Mouse (Mus musculus) hindbrain, embryonic 14.5 days (tissue): ENCODE data around the gene Gmcl1. TPM values are rescaled to one million over a fixed set of nuclear protein-coding genes. Genes with fewer than 3 reads are reported as not detected.

Experiments
- ATAC-seq: fragments of 200-750 bp; cut with Nextera tagmentation; 2 replicates; pipeline ENCODE4 v1.8.0; 2017; ENCODE audit warnings: moderate number of reproducible peaks, mild to moderate bottlenecking, moderate TSS enrichment, moderate library complexity; ENCODE audit not compliant: low FRiP score
- DNase-seq: peaks from one replicate; pipeline ENCODE4 v3.0.0-alpha.2; 2015; ENCODE audit warnings: low spot score
- H3K27ac ChIP-seq: fragments of 300-500 bp; sonication (generic); 2 replicates; pipeline ENCODE4 v1.5.1; 2014; ENCODE audit warnings: mild to moderate bottlenecking, moderate library complexity
- H3K27me3 ChIP-seq: fragments of 300-500 bp; sonication (generic); 2 replicates; pipeline ENCODE4 v1.6.1; 2014; ENCODE audit warnings: mild to moderate bottlenecking, low read length, mixed read lengths; ENCODE audit not compliant: control insufficient read depth, insufficient read depth
- H3K36me3 ChIP-seq: fragments of 300-500 bp; sonication (generic); replicated peaks from 2 replicates; pipeline ENCODE4 v1.6.1; 2014; ENCODE audit not compliant: control insufficient read depth, insufficient read depth
- H3K4me1 ChIP-seq: fragments of 300-500 bp; sonication (generic); replicated peaks from 2 replicates; pipeline ENCODE4 v1.6.1; 2014; ENCODE audit warnings: antibody characterized with exemption, low read length, mixed read lengths; ENCODE audit not compliant: control insufficient read depth, insufficient read depth
- H3K4me2 ChIP-seq: fragments of 300-500 bp; sonication (generic); replicated peaks from 2 replicates; pipeline ENCODE4 v1.6.1; 2014; ENCODE audit warnings: mild to moderate bottlenecking, moderate library complexity
- H3K4me3 ChIP-seq: fragments of 300-500 bp; sonication (generic); replicated peaks from 2 replicates; pipeline ENCODE4 v1.5.1; 2014; ENCODE audit warnings: mild to moderate bottlenecking, low read length
- H3K9ac ChIP-seq: fragments of 300-500 bp; sonication (generic); 2 replicates; pipeline ENCODE4 v1.6.1; 2014
- H3K9me3 ChIP-seq: fragments of 300-500 bp; sonication (generic); 2 replicates; pipeline ENCODE4 v1.6.1; 2016; ENCODE audit warnings: low read length; ENCODE audit not compliant: control insufficient read depth
- WGBS: fragments of 180-500 bp; shearing (Covaris S2); extraction: QIAGEN DNeasy Blood & Tissue Kit; methylation state at CpG from one replicate; pipeline ENCODE4 v1.1.7; 2014; 5-methylcytosine and 5-hydroxymethylcytosine counted together
- polyA plus RNA-seq: library from polyadenylated mRNA; unstranded; fragments of >200 nt; fragmentation: Nextera tagmentation; extraction: Ambion mirVana; gene quantifications from 2 replicates; pipeline ENCODE4 v1.2.1, GENCODE M21; 2014

Gmcl1 gene
- polyA plus RNA-seq, 1 experiment from 2014 or later = 40.8 TPM

DNA sequence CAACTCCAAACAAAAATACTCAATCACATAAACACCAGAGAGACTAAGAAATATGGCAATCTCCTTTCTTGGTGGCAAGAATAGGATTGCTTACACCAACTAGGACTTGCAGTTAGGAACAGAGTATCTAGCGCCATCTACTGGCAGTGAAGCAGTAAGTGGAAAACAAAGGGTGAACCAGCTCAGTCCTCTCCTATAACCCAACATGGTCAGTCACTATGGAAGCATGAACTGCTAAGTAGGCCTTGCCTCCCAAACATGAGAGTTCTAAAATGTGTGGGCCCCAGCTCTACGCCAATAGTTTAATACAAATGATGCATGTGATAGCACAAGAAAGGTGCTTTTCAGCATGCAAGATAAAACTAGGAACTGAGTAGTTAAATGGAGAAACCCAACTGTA is 62.3 kb downstream of the Gmcl1 start:
- Histone ChIP-seq H3K36me3 (peaks cover 42% of the 10 kb centered on the region), H3K27ac (no peak overlapping the region), H3K4me1 (peaks cover 23% of the 10 kb centered on the region), H3K9ac (no peak overlapping the region), H3K4me2 (no peak overlapping the region), H3K9me3 (no peaks in the 10 kb centered on the region), H3K4me3 (no peak overlapping the region), H3K27me3 (no peaks in the 10 kb centered on the region)
- peak; percentile 91 for DNase-seq
- WGBS = 10% methylated on average over 2 of the region's 2 CpGs
- ATAC-seq = no peak

DNA sequence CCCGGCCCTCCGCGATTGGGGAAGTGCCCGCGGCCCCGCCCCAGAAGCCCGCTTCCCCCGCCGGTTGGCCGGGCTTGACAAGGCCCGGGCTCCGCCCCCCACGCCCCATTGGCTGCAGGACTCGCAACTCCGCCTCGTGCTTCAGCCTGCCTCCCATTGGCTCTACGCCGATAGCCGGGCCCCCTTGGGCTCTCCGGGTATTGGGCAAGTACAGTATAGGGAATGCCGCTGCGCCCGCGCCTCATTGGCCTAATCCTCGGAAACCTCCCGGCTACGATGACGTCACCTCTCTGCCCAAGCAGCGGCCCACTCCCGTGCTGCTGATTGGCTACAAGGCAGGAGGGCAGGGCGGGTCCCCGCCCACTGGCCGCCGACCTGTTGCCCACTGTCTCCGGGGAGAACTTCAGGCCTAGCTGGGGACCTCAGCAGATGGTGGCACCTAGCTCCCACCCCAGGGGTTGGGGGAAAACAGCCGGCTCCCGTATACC is 63.9 kb downstream of the Gmcl1 start:
- peak overlapping the region; percentile 60 for H3K27ac ChIP-seq
- under 1% methylated on average over 32 of the region's 37 CpGs for WGBS
- H3K36me3 ChIP-seq = peaks cover 36% of the 10 kb centered on the region
- peak overlapping the region; percentile 50 for H3K9ac ChIP-seq
- H3K4me3 ChIP-seq = peak overlapping the region; percentile 97
- ATAC-seq = peak; percentile 100
- peaks cover 23% of the 10 kb centered on the region for H3K4me1 ChIP-seq
- no peaks in the 10 kb centered on the region for H3K9me3 ChIP-seq
- no peaks in the 10 kb centered on the region for H3K27me3 ChIP-seq
- peak; percentile 99 for DNase-seq
- H3K4me2 ChIP-seq = peak overlapping the region; percentile 82

DNA sequence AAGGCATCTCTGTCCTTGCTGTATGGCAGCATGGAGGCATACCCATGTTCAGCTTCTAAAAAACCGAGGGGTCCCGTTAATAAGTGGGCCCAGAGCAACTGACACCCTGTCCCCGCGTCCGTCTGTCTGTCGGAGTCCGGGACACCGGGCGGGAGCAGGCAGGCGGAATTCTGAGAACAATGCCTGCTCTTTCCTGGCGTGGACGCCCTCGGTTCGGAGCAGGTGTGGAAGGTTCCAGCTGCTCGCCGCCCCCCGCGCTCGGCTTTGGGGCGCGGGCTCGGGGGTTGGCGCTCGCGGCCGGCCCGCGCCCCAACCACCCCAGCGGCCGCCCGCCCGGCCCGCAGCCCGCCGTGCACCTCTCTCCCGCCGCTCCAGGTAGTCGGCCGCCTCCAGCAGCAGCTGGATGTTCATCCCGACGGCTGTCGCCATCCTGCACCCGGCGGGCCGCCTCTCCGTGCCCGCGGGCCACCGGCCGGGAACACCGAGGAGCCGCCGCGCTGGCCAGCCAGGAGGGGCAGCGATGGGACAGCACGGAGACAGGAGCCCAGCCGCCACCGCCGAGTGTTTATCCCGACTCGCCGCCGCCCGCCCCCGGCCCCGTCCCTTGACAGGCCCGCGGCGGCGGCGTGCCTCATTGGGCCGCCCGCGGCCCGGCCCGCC is 64.5 kb downstream of the Gmcl1 start, which contains the start of gene Mxd1:
TSS of gene Mxd1 (minus strand) at position 582 of the 660 bp plus-strand sequence.
- ATAC-seq (no peak), DNase-seq (no peak)
- Histone ChIP-seq H3K27me3 (no peaks in the 10 kb centered on the region), H3K4me1 (peaks cover 23% of the 10 kb centered on the region), H3K9ac (peak within 1 kb of the TSS; percentile 80), H3K27ac (peak within 1 kb of the TSS; percentile 73), H3K4me3 (peak within 1 kb of the TSS; percentile 97), H3K4me2 (peak within 1 kb of the TSS; percentile 82), H3K9me3 (no peaks in the 10 kb centered on the region), H3K36me3 (peaks cover 36% of the 10 kb centered on the region)
- WGBS = under 1% methylated on average over 51 of the region's 76 CpGs

DNA sequence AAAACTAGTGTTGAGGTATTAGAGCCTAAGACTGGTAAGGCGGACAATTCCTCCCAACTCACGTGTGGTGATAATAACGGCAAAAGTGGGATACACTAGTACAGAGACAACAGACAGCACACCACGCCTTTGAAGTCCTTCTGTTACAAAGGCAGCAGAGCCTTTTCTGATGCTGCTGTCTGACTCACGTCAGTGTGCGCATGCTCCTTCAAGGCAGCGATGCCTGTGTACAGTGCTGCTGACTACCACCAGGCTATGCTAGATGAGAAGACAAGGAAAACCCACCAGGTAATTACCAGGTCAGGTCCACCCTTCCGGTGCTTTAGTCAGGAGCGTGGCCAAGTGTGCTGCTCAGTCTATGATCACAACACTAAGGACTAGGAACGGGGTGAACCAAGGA is 66.1 kb downstream of the Gmcl1 start:
- H3K9me3 ChIP-seq = no peaks in the 10 kb centered on the region
- H3K4me3 ChIP-seq = peak overlapping the region; percentile 97; the same call in 1 of the 2 replicates
- WGBS = 94% methylated on average over 10 of the region's 10 CpGs
- H3K4me1 ChIP-seq = peaks cover 23% of the 10 kb centered on the region
- peaks cover 35% of the 10 kb centered on the region for H3K36me3 ChIP-seq
- ATAC-seq = no peak
- H3K27me3 ChIP-seq = no peaks in the 10 kb centered on the region
- H3K9ac ChIP-seq = peak overlapping the region; percentile 80; the same call in 1 of the 2 replicates
- no peak for DNase-seq
- H3K27ac ChIP-seq = no peak overlapping the region
- peak overlapping the region; percentile 65 for H3K4me2 ChIP-seq

DNA sequence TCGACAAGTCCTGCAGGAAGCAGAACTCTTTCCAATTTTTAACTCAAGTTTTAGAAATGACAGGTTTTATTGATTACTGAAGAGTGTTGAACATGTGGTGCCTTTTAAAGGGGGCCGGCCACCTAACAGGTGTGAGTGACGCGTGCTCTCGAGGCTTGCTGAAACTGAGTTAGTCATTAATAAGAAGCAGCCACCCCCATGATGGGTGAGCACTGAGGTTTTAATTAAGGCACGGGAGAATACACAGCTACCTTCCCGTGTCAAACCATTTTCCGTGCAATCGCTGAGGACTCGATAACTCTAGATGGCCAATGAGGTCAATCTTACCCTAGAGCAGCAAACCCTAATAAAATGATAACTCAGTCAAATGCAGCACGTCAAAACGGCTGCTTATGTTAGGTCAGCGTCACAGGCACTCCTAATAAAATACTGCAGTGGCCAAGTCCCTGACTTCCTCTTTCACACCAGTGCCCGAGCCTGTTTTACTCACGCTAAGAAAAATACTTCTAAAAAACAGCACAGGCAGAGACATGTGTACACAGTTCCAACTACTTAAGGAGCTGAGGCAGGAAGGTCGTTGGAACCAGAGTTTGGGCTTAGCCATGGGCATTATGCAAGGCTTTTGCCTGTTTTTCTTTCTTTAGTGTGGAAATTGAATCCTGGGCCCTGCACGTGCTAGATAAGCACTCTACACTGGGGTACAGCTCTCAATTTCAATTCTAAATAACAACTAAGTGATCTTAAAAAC is 67.4 kb downstream of the Gmcl1 start:
- H3K9me3 ChIP-seq = no peaks in the 10 kb centered on the region
- H3K4me3 ChIP-seq = no peak overlapping the region
- 88% methylated on average over 17 of the region's 17 CpGs for WGBS
- DNase-seq = no peak
- H3K4me1 ChIP-seq = peaks cover 23% of the 10 kb centered on the region
- no peak for ATAC-seq
- H3K36me3 ChIP-seq = peaks cover 43% of the 10 kb centered on the region
- H3K27ac ChIP-seq = no peak overlapping the region
- no peak overlapping the region for H3K9ac ChIP-seq
- no peaks in the 10 kb centered on the region for H3K27me3 ChIP-seq
- no peak overlapping the region for H3K4me2 ChIP-seq

DNA sequence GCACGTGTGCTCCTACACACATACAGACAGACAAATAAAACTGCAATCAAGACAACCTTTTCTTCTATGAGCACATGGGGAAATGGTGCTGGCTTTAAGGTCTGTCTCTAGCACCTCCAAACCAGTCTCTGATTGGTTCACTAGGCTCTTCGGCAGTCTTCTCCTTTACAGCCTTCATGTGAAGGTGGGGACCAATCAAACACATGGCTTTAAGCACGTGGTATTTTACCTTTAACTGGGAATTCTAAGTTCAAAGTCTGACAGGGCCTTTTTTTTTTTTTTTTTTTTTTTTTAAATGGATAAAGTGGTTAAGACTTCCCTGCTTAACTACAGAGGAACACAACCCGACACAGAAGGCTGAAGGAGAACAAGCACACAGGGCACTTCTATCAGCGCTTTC is 68.1 kb downstream of the Gmcl1 start:
- Histone ChIP-seq H3K9me3 (no peaks in the 10 kb centered on the region), H3K9ac (no peak overlapping the region), H3K4me2 (no peak overlapping the region), H3K27me3 (no peaks in the 10 kb centered on the region), H3K4me1 (peaks cover 23% of the 10 kb centered on the region), H3K36me3 (peaks cover 49% of the 10 kb centered on the region), H3K27ac (no peak overlapping the region), H3K4me3 (no peak overlapping the region)
- DNase-seq (no peak), ATAC-seq (no peak)
- 86% methylated on average over 5 of the region's 5 CpGs for WGBS

DNA sequence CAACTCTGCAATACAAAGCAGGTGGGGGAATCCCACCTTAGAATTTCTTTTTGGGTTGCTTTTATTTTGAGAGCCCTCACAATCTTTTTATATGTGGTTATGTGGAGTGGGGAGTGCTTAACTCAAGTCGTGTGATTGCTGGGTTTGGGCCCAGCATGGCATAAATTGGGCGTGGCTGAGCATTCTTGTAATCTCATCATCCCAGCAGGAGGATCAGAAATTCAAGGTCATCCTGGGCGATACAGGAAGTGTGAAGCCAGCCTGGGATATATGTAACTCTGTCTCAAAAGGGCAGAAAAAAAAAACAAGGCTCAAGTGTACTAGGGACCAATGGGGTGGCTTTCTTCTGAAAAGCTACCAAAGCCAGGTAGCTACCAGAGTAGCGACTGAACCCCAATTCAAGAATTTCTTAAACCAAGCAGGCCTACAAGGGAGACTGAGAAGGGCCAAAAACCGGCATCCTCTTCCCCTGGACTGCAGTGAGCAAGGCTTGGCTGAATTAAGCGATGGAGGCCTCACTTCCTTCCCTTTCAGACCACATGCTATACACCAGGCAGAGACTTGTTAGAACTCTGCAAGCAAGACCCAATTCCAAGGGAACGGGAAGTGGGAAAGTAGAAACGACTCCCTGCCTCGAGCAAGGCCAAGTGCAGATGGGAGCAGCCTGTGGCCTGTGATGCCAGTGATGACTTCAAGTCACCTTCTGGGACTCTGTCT is 72.9 kb downstream of the Gmcl1 start:
- no peaks in the 10 kb centered on the region for H3K9me3 ChIP-seq
- WGBS = 79% methylated on average over 9 of the region's 9 CpGs
- no peak overlapping the region for H3K9ac ChIP-seq
- no peaks in the 10 kb centered on the region for H3K4me1 ChIP-seq
- no peak overlapping the region for H3K4me3 ChIP-seq
- no peak overlapping the region for H3K27ac ChIP-seq
- no peak for ATAC-seq
- no peaks in the 10 kb centered on the region for H3K27me3 ChIP-seq
- peaks cover 83% of the 10 kb centered on the region for H3K36me3 ChIP-seq
- no peak for DNase-seq
- H3K4me2 ChIP-seq = no peak overlapping the region

DNA sequence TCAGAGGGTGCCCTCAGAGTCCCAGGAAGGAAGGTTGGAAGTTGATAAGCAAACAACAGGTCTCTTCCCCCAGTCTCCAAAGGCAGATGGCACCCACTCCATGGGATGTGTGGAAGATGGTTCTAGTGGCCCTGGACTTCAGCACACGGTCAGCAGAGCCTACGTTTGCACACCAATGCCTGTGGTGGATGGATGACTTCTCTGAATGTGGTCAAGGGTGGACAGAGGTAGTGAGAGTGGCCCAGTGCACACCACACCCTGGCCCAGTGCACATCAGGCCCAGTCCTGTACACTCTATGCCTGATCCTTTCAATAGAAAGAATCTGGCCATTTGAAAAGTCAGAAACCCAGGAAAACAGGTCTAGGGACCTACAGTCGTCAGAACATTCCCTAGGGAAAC is 74.7 kb downstream of the Gmcl1 start:
- H3K4me3 ChIP-seq = no peak overlapping the region
- WGBS = 91% methylated on average over 3 of the region's 3 CpGs
- no peak overlapping the region for H3K4me2 ChIP-seq
- DNase-seq = no peak
- no peaks in the 10 kb centered on the region for H3K27me3 ChIP-seq
- peaks cover 73% of the 10 kb centered on the region for H3K36me3 ChIP-seq
- H3K4me1 ChIP-seq = no peaks in the 10 kb centered on the region
- no peak for ATAC-seq
- H3K27ac ChIP-seq = no peak overlapping the region
- no peak overlapping the region for H3K9ac ChIP-seq
- H3K9me3 ChIP-seq = no peaks in the 10 kb centered on the region

DNA sequence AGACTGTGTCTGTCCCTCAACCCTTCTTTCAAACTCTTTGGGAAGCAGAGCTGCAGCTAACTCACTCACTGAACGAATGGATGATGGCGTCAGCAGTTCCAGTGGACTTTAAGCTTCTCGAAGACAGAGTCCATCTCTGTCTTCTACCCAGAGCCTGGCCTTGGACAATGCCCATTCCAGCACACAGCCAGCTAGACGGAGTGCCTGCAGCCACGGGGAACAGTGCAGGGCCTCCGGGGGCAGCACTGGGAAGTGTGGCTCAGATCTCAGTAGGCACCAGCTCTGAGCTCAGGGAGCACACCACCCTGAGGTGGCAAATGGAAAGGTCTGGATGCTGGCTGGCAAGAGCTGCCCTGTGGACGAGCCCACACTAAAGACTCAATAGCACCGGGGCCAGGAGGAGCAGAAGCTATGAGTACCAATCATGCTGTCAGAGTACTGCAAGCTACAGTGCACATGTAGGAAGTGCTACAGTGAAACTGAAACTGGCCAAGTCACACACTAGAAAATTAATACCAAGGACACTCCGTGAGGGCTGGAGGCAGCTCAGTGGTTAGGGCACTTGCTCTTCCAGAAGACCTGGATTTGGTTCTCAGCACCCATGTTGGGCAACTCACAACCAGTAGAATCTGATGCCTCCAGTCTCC is 78.8 kb downstream of the Gmcl1 start:
- DNase-seq (no peak), ATAC-seq (no peak)
- H3K36me3 ChIP-seq = peaks cover 74% of the 10 kb centered on the region
- no peaks in the 10 kb centered on the region for H3K27me3 ChIP-seq
- H3K4me1 ChIP-seq = no peaks in the 10 kb centered on the region
- WGBS = 81% methylated on average over 9 of the region's 9 CpGs
- no peak overlapping the region for H3K9ac ChIP-seq
- H3K4me2 ChIP-seq = no peak overlapping the region
- H3K9me3 ChIP-seq = no peaks in the 10 kb centered on the region
- H3K27ac ChIP-seq = no peak overlapping the region
- no peak overlapping the region for H3K4me3 ChIP-seq
